Mouse (Mus musculus) stomach, postnatal 0 days (tissue): ENCODE measurements around the gene Panx1.

Experiments
- CTCF ChIP-seq: IDR thresholded peaks from 2 replicates; pipeline ENCODE4 v1.5.1; 2016; ENCODE audit warnings: antibody characterized with exemption, low read depth, mild to moderate bottlenecking, moderate library complexity
- EP300 ChIP-seq: optimal IDR thresholded peaks from 2 replicates; pipeline ENCODE3; 2016; ENCODE audit warnings: antibody characterized with exemption

DNA sequence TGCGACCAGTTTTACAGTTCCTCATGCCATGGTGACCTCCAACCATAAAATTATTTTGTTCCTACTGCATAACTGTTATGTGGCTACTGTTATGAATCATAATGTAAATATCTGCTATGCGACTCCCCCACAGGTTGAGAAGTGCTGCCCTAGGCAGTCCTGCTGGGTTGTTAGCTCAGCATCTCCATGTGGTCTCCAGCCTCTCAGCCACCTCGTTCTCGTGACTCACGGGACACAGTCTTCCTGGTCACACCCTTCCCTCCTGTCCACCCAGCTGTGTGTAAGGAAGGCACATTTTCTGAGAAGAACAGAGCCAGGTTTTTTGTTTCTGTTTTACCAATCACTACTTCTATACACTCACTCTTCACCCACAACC is 26.5 kb downstream of the Panx1 start:
- TF ChIP-seq EP300: no peak
- no peak for TF ChIP-seq CTCF
